Mouse (Mus musculus): ENCODE measurements around the gene Mrpl20.

Mrpl20 gene

GRCm38 (mm10) chr4:155856881-155857280 lies 54.2 kb downstream of the Mrpl20 start:
- no peak for DNase-seq

- peak in 1 of 2 experiments; percentile 14 for DNase-seq
Measured at GRCm38 (mm10) chr4:155859318-155859717, 56.6 kb downstream of the Mrpl20 start.
